Mouse (Mus musculus) small intestine, adult 2 months (tissue): ENCODE results near the gene Itga9. TPM values are rescaled to one million over a fixed set of nuclear protein-coding genes. Genes with fewer than 3 reads are reported as not detected.

Source experiments
- H3K27ac ChIP-seq: fragments of 200-500 bp; 2 replicates; pipeline ENCODE4 v1.5.1; 2012; ENCODE audit warnings: low read depth, low read length, control low read depth, inconsistent platforms; ENCODE audit not compliant: insufficient read depth
- H3K27me3 ChIP-seq: fragments of 200-500 bp; 2 replicates; pipeline ENCODE4 v1.6.1; 2012; ENCODE audit warnings: mild to moderate bottlenecking, moderate library complexity, low read length, inconsistent platforms; ENCODE audit not compliant: control insufficient read depth, insufficient read depth
- H3K36me3 ChIP-seq: fragments of 200-500 bp; 2 replicates; pipeline ENCODE4 v1.6.1; 2012; ENCODE audit warnings: mild to moderate bottlenecking, low read length, control low read depth, inconsistent platforms; ENCODE audit not compliant: control insufficient read depth, insufficient read depth
- H3K4me1 ChIP-seq: fragments of 200-500 bp; 2 replicates; pipeline ENCODE4 v1.6.1; 2012; ENCODE audit warnings: low read length, inconsistent platforms, mixed read lengths; ENCODE audit not compliant: control insufficient read depth, insufficient read depth, insufficient read length
- H3K4me3 ChIP-seq: fragments of 200-500 bp; 2 replicates; pipeline ENCODE4 v1.5.1; 2012; ENCODE audit warnings: low read depth, mild to moderate bottlenecking, control low read depth, inconsistent platforms, low read length, moderate library complexity
- CTCF ChIP-seq: fragments of 200-500 bp; IDR thresholded peaks from 2 replicates; pipeline ENCODE4 v1.5.1; 2012; ENCODE audit warnings: low read depth, mild to moderate bottlenecking, control low read depth, inconsistent platforms, low read length, moderate library complexity, mixed read lengths; ENCODE audit not compliant: insufficient replicate concordance, insufficient read length; ENCODE audit errors: extremely low read depth
- POLR2A ChIP-seq: fragments of 200-500 bp; IDR thresholded peaks from 2 replicates; pipeline ENCODE4 v1.6.1; 2012; ENCODE audit warnings: low read depth, mild to moderate bottlenecking, control low read depth, inconsistent platforms, low read length, moderate library complexity
- WGBS: fragments of 180-500 bp; shearing (Covaris S2); methylation state at CpG from one replicate; pipeline ENCODE4 v1.1.7; 2018; 5-methylcytosine and 5-hydroxymethylcytosine counted together
- polyA plus RNA-seq: library from polyadenylated mRNA; depleted of rRNA; stranded (reverse); fragments of >200 nt; gene quantifications from 2 replicates; pipeline ENCODE4 v1.2.3, GENCODE M21; 2012

Gene Itga9
- polyA plus RNA-seq, 1 experiment = 8.0 TPM

DNA sequence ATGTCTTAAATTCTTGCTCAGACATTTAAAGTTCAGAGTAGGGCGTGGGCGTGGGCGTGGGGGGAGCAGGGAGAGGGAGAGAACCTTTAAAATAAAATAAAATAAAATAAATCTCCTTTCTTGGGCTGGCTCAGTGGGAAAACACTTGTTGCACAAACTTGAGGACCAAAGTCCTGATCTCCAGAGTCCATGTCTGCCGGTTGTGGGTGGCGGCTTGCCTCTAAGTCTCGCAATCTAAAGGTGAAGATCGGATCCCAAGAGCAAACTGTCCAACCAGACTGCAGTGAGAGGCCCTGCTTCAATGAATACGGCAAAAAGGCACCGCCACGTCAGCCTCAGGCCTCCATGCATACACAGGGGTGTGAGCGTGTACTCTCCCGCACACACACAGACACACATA, 333.3 kb downstream of the Itga9 start:
- Histone ChIP-seq H3K4me1 (peaks cover 29% of the 10 kb centered on the region; the same call in 1 of the 2 replicates), H3K27ac (peak overlapping the region; percentile 91; the same call in 1 of the 2 replicates), H3K27me3 (no peaks in the 10 kb centered on the region), H3K4me3 (no peak overlapping the region), H3K36me3 (no peaks in the 10 kb centered on the region)
- TF ChIP-seq POLR2A = no peak
- TF ChIP-seq CTCF = no peak
- WGBS = 58% methylated on average over 12 of the region's 12 CpGs

DNA sequence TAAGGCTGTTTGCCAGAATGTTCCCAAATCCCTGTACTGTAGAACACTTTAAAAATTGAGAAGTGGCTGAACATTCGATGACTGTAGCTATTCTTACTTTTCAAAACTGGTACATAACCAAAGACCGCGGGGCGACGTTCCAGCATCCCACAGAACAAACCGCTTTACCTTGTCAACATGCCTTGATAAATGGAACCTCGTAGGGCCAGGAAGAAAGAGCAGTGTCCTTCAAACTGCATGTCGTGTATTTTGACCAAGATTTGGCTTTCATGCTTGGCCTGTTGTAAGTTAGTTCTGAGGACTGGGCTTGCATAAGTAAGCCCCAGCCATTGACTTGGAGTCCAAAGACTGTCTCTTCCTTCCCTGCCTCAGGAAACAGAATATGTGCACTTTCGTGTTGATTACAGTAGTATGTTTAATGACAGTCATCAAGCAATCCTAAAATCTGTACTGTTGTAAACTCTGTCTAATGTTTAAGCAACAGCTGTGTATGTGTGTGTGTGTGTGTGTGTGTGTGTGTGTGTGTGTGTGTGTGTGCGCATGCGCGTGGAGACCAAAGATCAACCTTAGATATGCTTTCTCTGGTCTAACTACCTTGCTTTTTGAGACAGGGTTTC, 334.2 kb downstream of the Itga9 start:
- H3K4me3 ChIP-seq = no peak overlapping the region
- H3K36me3 ChIP-seq = no peaks in the 10 kb centered on the region
- H3K27me3 ChIP-seq = no peaks in the 10 kb centered on the region
- H3K4me1 ChIP-seq = peaks cover 29% of the 10 kb centered on the region; the same call in 1 of the 2 replicates
- 45% methylated on average over 12 of the region's 12 CpGs for WGBS
- TF ChIP-seq CTCF (no peak), POLR2A (no peak)
- H3K27ac ChIP-seq = peak overlapping the region; percentile 91

DNA sequence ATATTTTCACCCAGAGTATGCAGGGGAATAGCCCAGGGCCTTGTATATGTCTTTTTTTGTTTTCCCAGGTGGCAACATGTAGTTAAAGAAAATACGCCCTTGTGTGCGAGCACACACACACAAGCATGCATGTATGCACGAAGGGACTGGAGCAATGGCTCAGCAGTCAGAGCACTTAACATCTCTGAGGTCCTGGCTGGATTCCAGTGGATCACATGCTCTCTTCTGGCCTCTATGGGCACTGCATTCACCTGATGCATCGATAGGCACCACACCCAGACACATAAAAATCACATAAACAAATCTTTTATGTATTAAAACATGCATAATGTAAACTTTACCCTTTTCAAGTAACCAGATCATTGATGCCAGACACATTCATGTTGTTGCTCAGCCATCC, 335.5 kb downstream of the Itga9 start:
- H3K27me3 ChIP-seq = no peaks in the 10 kb centered on the region
- WGBS = 57% methylated on average over 4 of the region's 4 CpGs
- H3K4me3 ChIP-seq = no peak overlapping the region
- no peaks in the 10 kb centered on the region for H3K36me3 ChIP-seq
- H3K27ac ChIP-seq = no peak overlapping the region
- TF ChIP-seq CTCF = no peak
- no peak for TF ChIP-seq POLR2A
- peaks cover 29% of the 10 kb centered on the region; the same call in 1 of the 2 replicates for H3K4me1 ChIP-seq

- TF ChIP-seq POLR2A (no peak), CTCF (no peak)
- Histone ChIP-seq H3K36me3 (no peaks in the 10 kb centered on the region), H3K4me3 (no peak overlapping the region), H3K27me3 (no peaks in the 10 kb centered on the region), H3K27ac (no peak overlapping the region), H3K4me1 (peaks cover 28% of the 10 kb centered on the region; the same call in 1 of the 2 replicates)
- WGBS = 36% methylated on average over 5 of the region's 5 CpGs
Observed at GRCm38 (mm10) chr9:118943941-118944340, 337.5 kb downstream of the Itga9 start.

DNA sequence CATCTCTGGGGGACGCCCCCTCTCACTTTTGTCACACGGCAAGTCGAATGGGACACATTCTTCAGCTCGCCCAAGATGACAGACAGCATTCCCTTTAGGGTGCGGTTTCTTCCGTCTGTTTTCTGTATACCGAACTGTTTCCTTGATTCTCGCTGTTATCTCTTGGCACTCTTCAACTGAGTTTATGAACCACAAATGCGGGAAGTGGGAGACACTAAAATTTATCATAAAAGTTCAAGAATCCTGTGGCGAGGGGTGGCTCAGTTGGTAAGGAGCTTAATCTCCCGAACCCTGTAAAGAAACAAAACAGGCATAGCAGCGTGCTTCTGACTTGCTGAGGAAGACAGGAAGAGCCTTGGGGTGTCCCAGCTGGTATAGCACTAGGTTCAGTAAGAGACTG, 337.9 kb downstream of the Itga9 start:
- H3K4me3 ChIP-seq = no peak overlapping the region
- WGBS = 20% methylated on average over 12 of the region's 12 CpGs
- no peaks in the 10 kb centered on the region for H3K27me3 ChIP-seq
- TF ChIP-seq POLR2A = no peak
- TF ChIP-seq CTCF = no peak
- H3K27ac ChIP-seq = no peak overlapping the region
- peaks cover 25% of the 10 kb centered on the region; the same call in 1 of the 2 replicates for H3K4me1 ChIP-seq
- no peaks in the 10 kb centered on the region for H3K36me3 ChIP-seq

DNA sequence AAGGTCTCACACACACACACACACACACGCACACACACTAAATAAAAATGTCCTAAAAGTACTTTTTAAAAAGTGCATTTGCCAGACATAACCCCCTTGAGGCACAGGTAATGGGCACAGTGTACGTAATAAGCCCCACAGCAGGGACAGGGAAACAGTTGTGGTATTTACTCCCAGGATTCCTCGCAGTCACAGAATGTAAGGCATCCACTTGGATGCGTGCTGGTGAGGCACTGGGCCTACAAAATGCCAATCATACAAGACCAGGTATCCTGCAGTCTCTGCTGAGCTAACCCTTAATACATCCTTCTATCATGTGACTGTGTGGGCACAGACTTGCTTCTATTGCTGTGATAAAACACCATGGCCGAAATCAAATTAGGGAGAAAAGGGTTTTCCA, 342.0 kb downstream of the Itga9 start:
- Histone ChIP-seq H3K27ac (no peak overlapping the region), H3K4me1 (peaks cover 10% of the 10 kb centered on the region; the same call in 1 of the 2 replicates), H3K27me3 (no peaks in the 10 kb centered on the region), H3K4me3 (no peak overlapping the region), H3K36me3 (no peaks in the 10 kb centered on the region)
- no peak for TF ChIP-seq POLR2A
- TF ChIP-seq CTCF = no peak
- WGBS = 94% methylated on average over 5 of the region's 5 CpGs

GRCm38 (mm10) chr9:118949124-118949523, 342.6 kb downstream of the Itga9 start:
- H3K27me3 ChIP-seq = no peaks in the 10 kb centered on the region
- TF ChIP-seq CTCF (no peak), POLR2A (no peak)
- peaks cover 5% of the 10 kb centered on the region; the same call in 1 of the 2 replicates for H3K4me1 ChIP-seq
- no peak overlapping the region for H3K4me3 ChIP-seq
- WGBS = 91% methylated on average over 8 of the region's 8 CpGs
- H3K36me3 ChIP-seq = no peaks in the 10 kb centered on the region
- H3K27ac ChIP-seq = no peak overlapping the region
